Mouse (Mus musculus) ES-Bruce4 (cell line): ENCODE data around the gene B3gnt2.

ENCODE experiments used
- CTCF ChIP-seq: IDR thresholded peaks from one replicate; pipeline ENCODE4 v1.8.1; 2011; ENCODE audit warnings: low read depth, low read length
- POLR2A ChIP-seq: IDR thresholded peaks from one replicate; pipeline ENCODE4 v1.8.1; 2011; ENCODE audit warnings: low read length; ENCODE audit not compliant: insufficient read depth

DNA sequence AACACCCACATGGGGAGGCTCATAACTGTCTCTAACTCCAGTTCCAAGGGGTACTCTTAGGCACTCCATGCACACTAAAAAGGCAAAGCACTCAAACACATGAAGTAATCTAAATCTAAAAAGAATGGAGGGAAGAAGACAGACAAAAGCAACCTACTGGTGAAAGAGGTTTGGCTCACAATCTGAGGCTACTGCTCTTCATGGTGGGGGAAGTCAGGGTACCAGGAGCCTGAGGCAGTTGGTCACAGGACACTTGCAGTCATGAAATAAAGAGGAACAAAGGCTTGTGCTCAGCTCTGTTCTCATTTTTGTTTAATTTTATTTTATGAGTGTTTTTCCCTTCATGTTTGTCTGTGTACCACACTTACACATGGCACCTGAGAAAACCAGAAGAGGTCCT, 45.6 kb downstream of the B3gnt2 start:
- TF ChIP-seq CTCF (no peak), POLR2A (no peak)
